Mouse (Mus musculus) testis, adult 2 months (tissue): ENCODE data around the gene Ksr2.

Source experiments
- CTCF ChIP-seq: fragments of 200-500 bp; IDR thresholded peaks from 2 replicates; pipeline ENCODE4 v1.5.1; 2012; ENCODE audit warnings: low read depth, mild to moderate bottlenecking, inconsistent platforms, low read length, moderate library complexity; ENCODE audit not compliant: control insufficient read depth, insufficient read depth, insufficient replicate concordance
- POLR2A ChIP-seq: fragments of 200-500 bp; IDR thresholded peaks from 2 replicates; pipeline ENCODE4 v1.6.1; 2012; ENCODE audit warnings: low read depth, mild to moderate bottlenecking, inconsistent platforms, low read length, moderate library complexity; ENCODE audit not compliant: control insufficient read depth

- TF ChIP-seq CTCF (no peak), POLR2A (no peak)
These were observed 222.0 kb downstream of the Ksr2 start for GRCm38 (mm10) chr5:117635838-117636237.
